Mouse (Mus musculus) layer of hippocampus, adult 2 months (tissue): ENCODE data around the gene Rgs3. TPM values are rescaled to one million over a fixed set of nuclear protein-coding genes. Genes with fewer than 3 reads are reported as not detected.

Experiments
- DNase-seq, 2 experiments: peaks; one replicate each; pipeline ENCODE4 v3.0.0; 2022; ENCODE audit warnings: low spot score in 2 of 2
- H3K27ac ChIP-seq: fragments of 200-600 bp; 2 replicates; pipeline ENCODE4 v1.8.1; 2022
- H3K4me3 ChIP-seq: fragments of 200-600 bp; 2 replicates; pipeline ENCODE4 v1.8.1; 2022; ENCODE audit warnings: mild to moderate bottlenecking
- CTCF ChIP-seq: fragments of 200-600 bp; conservative IDR thresholded peaks from 2 replicates; pipeline ENCODE4 v1.8.1; 2022; ENCODE audit warnings: antibody characterized with exemption, mild to moderate bottlenecking, moderate library complexity
- total RNA-seq, 2 experiments: library from RNA; stranded (reverse); gene quantifications; 2 replicates each; pipeline ENCODE4 v1.2.3; 2021

Rgs3 gene
- total RNA-seq, 2 experiments from 2014 or later: 18.9 to 21.6 TPM

DNA sequence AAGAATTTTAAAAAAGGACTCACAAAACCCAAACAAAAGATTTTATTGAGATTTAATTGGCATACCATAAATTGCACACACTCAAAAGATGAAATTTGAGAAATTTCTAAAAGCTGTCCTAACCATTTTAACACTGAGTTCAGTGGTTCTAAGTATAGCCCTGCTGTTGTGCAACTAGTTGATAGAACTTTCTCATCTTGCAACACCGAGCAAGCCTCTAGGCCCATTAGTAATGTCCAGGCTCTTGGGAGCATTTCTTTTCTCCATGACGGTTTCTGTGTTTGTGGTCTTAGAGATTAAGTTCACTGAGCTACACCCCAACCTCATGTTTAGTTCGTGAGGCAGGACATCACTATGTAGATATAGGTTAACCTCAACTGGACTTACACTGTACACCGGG lies 169.5 kb downstream of the Rgs3 start:
- no peak overlapping the region for H3K4me3 ChIP-seq
- no peak for TF ChIP-seq CTCF
- no peak overlapping the region for H3K27ac ChIP-seq
- DNase-seq: no peak

DNA sequence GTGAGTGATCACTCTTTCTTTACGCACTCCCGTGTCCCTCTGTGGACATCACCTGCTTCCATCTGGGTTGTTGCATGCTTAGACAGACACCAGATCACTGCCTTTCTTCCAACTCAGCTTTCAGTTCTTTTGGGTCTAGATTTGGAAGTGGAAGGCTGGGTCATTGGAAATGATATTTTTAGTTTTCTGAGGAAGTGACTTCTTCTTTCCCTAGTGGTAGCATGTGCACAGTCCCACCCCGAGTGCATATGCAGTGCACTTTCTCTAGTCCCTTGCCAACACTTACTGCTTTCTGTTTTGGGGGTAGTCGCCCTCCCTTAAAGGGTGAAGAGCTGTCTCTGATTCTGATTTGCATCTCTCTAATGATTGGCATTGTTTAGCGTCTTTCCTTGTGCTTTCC lies 170.3 kb downstream of the Rgs3 start:
- no peak overlapping the region for H3K27ac ChIP-seq
- DNase-seq: no peak
- 0 out of 2 replicates have a peak, but pooled peaks have one; percentile 11 for TF ChIP-seq CTCF

DNA sequence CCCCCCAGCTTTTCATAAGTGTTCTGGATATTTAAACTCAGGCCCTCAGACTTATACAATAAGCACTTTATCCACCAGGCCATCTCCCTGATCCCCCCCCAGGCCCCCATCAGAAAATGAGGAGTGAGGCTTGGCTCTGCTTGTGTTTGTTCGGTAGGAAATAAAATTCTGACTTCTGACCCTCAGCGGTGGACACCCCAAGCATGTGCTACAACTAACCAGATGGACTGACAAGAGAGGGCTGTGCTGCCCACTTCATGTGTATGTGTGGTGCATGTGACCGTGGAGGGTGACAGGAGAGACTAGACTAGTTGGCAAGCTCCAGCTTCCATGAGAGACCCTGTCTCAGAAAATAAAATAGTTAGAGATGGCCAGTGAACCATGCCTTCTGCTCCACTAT lies 171.2 kb downstream of the Rgs3 start:
- TF ChIP-seq CTCF: no peak
- Histone ChIP-seq H3K4me3 (no peak overlapping the region), H3K27ac (no peak overlapping the region)
- DNase-seq: no peak

More for the DNA sequence above, 170.3 kb downstream of the Rgs3 start:
- H3K4me3 ChIP-seq: no peak overlapping the region

DNA sequence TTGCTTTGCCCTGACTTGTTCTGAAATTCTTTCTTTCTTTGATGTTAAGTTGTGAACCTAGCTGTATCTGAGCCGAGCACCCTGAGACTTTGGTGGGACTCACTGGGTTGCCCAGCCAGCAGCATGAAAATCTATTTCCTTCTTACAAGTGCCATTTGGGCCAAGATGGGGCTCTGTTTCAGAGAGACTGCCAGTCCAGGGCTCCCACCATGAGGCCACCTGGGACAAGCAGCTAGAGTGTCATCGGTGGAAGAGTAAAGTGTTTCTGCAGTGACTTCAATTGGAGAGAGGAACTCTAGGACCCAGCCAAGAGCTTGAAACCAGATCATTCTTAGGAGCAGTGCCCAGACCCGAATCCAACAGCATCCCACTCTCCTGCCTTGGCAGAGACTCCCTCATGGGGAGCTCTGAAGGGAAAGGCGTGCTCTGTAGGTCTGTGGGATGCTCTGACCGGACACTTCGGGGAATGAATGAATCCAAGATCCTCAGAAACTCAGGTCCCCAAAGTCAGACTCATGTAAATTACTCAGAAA lies 171.9 kb downstream of the Rgs3 start:
- H3K4me3 ChIP-seq: no peak overlapping the region
- no peak for DNase-seq
- H3K27ac ChIP-seq: no peak overlapping the region
- TF ChIP-seq CTCF: no peak

DNA sequence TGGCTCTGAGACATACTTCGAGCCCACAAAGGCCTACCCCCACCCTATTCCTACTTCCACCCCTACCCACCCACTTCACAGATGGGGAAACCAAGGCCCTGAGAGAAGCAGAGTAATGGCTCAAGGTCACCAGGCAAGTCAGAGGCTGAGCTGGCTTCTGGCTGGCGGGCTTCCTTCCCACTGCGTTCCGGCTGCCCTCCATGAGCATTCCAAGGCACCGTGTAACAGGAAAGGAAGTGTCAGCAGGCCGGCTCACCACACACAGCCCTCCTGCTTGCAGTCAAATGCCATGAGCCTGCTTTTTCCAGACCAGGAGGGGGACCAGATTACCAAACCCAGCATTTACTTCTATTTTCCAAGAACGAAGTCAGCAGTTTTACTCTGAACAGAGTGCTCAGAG lies 172.4 kb downstream of the Rgs3 start:
- DNase-seq: no peak
- TF ChIP-seq CTCF: no peak
- Histone ChIP-seq H3K27ac (no peak overlapping the region), H3K4me3 (no peak overlapping the region)

DNA sequence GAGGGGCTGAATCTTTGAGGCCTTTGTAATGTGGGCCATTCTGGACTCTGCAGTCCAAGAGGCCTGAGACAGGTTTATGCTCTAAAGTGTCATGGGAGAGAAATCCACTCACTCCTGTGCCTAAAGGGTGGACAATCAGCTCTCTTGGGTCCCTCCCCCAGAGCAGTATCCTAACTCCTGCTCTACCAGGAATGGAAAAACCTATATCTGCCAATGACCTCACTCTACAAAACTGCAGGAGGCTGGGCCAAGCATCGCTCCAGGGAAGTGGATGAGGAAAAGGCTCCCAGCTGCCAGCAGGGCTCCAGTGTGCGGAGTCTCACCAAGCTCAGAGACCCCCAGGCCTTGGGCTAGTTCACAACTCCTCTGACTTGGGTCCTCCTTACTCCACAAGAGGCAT lies 173.2 kb downstream of the Rgs3 start:
- no peak for TF ChIP-seq CTCF
- Histone ChIP-seq H3K27ac (no peak overlapping the region), H3K4me3 (no peak overlapping the region)
- DNase-seq: no peak

DNA sequence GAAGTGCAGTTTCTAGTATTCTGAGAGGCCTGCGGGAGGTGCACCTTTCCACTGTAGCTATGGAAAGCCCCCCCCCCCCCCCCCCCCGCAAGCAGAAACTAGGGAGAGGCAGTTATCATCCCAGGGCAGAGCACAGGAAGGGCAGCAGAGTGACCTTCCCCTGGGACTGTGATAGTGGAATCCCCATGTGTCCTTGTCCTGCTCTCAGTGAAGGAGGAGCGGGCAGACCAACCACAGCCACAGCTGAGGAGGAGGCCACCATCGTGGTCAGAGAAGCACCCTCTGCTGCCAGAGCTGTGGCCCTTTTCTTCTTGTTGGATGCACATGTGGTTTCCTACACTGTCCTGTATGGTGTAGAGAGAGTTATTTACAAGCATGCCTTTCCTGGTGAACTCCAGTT lies 174.3 kb downstream of the Rgs3 start:
- Histone ChIP-seq H3K4me3 (no peak overlapping the region), H3K27ac (no peak overlapping the region)
- no peak for TF ChIP-seq CTCF
- DNase-seq: no peak

DNA sequence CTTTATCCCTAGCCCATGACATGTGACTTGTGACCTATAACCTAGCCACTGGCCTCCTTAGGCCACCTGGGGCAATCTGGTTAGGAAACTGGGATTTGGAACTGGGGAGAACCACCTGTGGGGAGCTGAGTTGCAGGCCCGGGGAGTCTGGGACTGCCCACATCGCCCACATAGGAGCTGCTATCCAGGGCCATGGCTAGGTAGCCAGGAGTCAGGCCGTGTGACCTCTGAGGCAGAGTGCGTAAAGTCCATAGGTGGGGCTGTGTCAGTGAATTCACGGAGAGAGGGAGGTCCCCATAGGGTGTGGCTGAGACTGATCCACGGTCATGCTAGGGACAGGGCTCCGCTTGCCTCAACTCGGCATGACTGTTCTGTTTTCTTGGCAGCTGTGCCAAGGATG lies 175.6 kb downstream of the Rgs3 start:
- no peak for TF ChIP-seq CTCF
- DNase-seq: no peak
- Histone ChIP-seq H3K27ac (no peak overlapping the region), H3K4me3 (no peak overlapping the region)

DNA sequence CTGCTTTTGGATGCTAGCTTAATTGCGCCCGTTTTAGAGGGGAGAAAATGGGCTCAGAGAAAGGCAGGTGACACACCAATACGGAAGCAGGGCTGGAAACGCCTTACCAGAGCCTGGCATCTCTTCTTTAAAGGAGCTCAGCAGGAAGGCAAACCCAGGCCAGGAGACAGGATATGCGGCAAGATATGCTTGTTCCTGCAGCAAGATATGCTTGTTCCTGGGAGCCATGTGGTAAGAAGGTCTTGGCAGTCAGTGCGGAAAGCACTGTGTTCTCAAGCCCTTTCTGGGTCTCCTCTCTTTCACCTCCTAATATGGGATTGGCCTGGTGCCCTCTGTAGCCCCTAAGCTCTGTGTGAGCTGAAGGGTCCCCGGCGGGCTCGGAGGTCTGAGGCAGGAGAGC lies 176.2 kb downstream of the Rgs3 start:
- Histone ChIP-seq H3K4me3 (no peak overlapping the region), H3K27ac (no peak overlapping the region)
- DNase-seq: no peak
- no peak for TF ChIP-seq CTCF

DNA sequence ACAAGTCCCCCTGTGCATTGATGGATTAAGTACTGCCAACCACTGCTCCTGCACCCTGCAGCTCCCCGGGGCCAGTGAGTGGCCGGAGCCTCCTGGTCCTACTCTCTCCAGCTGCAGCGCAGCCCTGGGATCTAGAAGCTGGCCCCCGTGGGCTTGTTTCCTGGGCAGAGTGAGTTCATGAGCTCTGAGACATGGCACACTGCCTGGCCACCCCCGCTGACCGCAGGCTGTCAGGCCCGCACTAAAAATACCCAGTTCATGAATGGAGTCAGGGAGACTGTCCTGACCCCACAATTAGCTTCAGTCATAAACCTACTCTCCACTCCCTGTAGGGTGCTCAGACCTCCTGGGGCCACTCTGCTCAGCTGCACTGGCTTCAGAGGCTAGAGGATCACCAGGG lies 176.8 kb downstream of the Rgs3 start:
- Histone ChIP-seq H3K27ac (0 out of 2 replicates have a peak overlapping the region, but pooled peaks have one; percentile 10), H3K4me3 (no peak overlapping the region)
- DNase-seq: no peak
- TF ChIP-seq CTCF: no peak

DNA sequence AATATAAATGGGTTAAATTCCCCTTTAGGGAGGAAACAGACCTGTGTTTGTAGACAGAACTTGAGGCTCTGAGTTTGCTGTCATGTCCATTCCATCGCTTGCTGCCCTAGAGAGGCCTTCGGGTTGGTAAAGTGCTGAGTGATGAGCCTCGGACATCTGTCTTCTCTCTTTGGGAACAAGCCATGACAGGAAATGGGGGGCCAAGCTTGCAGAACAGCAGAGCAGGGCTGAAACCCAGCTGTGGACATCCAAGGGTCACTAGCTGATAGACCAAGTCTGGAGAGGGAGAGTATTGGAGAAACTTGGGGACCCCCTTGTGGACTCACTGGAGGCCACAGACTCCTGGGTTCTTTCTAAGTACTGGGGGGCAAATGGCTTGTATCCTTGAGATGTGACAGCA lies 177.3 kb downstream of the Rgs3 start:
- Histone ChIP-seq H3K4me3 (no peak overlapping the region), H3K27ac (0 out of 2 replicates have a peak overlapping the region, but pooled peaks have one; percentile 10)
- no peak for TF ChIP-seq CTCF
- no peak for DNase-seq

DNA sequence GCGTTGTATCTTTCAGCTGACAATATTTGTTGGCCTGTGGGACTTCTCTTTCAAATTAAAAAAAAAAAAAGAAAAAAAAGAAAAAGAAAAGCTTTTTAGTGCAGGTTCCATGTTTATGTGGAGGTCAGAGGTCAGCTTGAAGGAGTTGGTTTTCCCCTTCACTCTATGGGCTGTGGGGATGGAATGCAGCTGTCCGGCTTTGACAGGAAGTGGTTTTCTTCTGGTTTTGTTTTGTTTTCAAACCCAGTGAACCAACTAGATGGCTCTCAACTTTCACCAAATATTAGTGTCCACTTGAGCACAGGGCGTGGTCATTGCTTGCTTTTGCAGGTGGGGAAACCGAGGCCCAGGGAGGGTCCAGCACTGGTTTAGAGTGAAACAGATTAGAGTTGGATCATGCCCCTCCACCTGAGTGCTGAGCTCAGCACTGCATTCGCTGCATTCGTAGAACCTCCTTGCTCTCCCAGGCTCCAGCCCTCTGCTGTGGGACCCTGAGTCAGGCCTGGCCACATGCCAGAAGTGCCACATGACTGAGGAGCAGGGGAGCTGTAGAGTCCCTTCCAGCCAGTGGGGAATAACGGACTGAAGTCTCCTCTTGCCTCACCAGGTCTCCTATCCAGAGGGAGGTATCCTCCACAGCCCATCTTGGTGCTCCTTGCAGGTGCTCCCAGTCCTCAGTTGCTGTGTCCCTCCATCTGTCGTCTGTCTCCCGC lies 178.5 kb downstream of the Rgs3 start:
- no peak for DNase-seq
- no peak for TF ChIP-seq CTCF
- H3K27ac ChIP-seq: no peak overlapping the region
- H3K4me3 ChIP-seq: no peak overlapping the region

DNA sequence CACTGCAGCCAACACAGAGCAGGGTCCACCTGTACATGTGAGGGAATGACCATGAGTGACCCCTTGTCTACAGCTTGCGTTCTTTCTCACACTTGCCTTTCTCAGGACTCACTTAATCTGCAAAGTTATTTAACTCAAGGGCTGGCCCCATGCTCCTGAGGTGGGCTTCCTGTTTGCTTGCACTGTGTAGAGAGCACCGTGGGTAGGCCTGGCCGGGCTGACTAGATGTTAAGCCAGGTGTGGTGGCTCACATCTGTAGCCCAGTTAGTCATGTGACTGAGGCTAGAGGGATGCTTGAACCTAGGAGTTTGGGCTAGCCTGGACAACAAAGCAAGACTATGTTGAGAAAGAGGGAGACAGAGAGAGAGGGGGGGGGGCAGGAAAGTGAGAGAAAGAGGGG lies 179.3 kb downstream of the Rgs3 start:
- no peak for DNase-seq
- no peak for TF ChIP-seq CTCF
- Histone ChIP-seq H3K27ac (no peak overlapping the region), H3K4me3 (no peak overlapping the region)

DNA sequence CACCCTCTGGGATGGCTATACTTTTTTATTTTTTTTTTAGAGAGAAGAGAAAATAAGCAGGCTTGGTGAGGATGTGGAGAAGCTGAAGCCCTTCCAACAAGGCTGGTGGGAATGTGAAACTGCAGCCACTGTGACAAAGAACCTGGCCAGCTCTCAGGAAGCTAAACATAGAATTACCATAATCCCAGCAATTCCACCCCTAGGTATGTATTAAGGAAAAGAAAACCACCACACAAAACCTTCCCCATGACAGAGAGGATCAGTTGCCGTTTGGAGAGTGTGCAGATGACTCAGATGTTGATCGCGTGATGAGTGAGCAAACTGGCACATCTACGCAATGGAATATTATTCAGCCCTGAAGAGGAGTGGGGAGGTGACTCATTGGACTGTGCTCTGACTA lies 179.9 kb downstream of the Rgs3 start:
- TF ChIP-seq CTCF: no peak

More for the DNA sequence above, 179.9 kb downstream of the Rgs3 start:
- DNase-seq: no peak
- Histone ChIP-seq H3K4me3 (no peak overlapping the region), H3K27ac (no peak overlapping the region)
